Mouse (Mus musculus): ENCODE results near the gene 2410015M20Rik. TPM values are rescaled to one million over a fixed set of nuclear protein-coding genes. Genes with fewer than 3 reads are reported as not detected.

The 2410015M20Rik gene
- polyA plus RNA-seq, 2 experiments = 84.4 to 183 TPM

DNA sequence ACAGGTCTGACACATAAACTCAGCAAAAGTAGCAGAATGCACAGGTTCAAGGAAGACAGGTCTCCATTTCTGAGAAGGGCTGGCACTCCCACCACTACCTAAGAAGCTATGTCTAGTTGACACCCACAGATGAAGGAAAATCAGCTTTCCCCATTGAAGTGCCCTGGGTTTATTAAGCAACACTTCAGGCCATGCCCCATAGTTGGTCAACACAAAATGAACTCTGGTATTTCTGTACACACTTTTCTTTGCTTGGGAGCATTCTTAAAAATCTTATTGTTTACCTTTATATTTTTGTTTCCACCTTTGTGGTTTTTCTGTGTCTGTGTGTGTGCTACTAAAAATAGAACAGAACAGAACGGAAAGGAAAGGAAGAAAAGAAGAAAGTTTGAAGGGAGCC lies 49.4 kb downstream of the 2410015M20Rik start:
- DNase-seq (ENCODE audit: low read depth in 3 of 3, low spot score in 3 of 3) (no peak), ATAC-seq (ENCODE audit: insufficient read depth) (no peak)
- no peak overlapping the region for H3K4me2 ChIP-seq (ENCODE audit: low read depth)
- no peaks in the 10 kb centered on the region for H3K27me3 ChIP-seq (ENCODE audit: control insufficient read depth, insufficient read depth, low read length)
- no peaks in the 10 kb centered on the region for H3K4me1 ChIP-seq (replicated peaks; ENCODE audit: control insufficient read depth in 2 of 2, insufficient read depth in 2 of 2, low read length in 1 of 2)
- H3K9ac ChIP-seq (replicated peaks) = no peak overlapping the region
- H3K27ac ChIP-seq = no peak overlapping the region
- 34% methylated on average over 1 of the region's 1 CpGs for WGBS (ENCODE audit: insufficient replicate concordance)
- H3K36me3 ChIP-seq (replicated peaks; ENCODE audit: control insufficient read depth, insufficient read depth, low read depth) = peaks cover 45% of the 10 kb centered on the region
- H3K9me3 ChIP-seq (ENCODE audit: control insufficient read depth, low read length) = no peaks in the 10 kb centered on the region
- H3K4me3 ChIP-seq (ENCODE audit: insufficient read depth in 1 of 2, low read depth in 2 of 2, low read length in 2 of 2) = no peak overlapping the region
- TF ChIP-seq CTCF (IDR thresholded peaks at IDR 0.05; ENCODE audit: low read depth) (no peak), EP300 (IDR thresholded peaks at IDR 0.05; ENCODE audit: low read depth) (no peak)

- Histone ChIP-seq H3K9ac (replicated peaks) (no peak overlapping the region), H3K9me3 (ENCODE audit: control insufficient read depth, low read length) (no peaks in the 10 kb centered on the region), H3K4me1 (replicated peaks; ENCODE audit: control insufficient read depth in 2 of 2, insufficient read depth in 2 of 2, low read length in 1 of 2) (no peaks in the 10 kb centered on the region), H3K4me2 (ENCODE audit: low read depth) (no peak overlapping the region), H3K27ac (no peak overlapping the region), H3K36me3 (replicated peaks; ENCODE audit: control insufficient read depth, insufficient read depth, low read depth) (peaks cover 37% of the 10 kb centered on the region), H3K4me3 (ENCODE audit: insufficient read depth in 1 of 2, low read depth in 2 of 2, low read length in 2 of 2) (no peak overlapping the region), H3K27me3 (ENCODE audit: control insufficient read depth, insufficient read depth, low read length) (no peaks in the 10 kb centered on the region)
- DNase-seq (ENCODE audit: low read depth in 3 of 3, low spot score in 3 of 3) = no peak
- TF ChIP-seq EP300 (IDR thresholded peaks at IDR 0.05; ENCODE audit: low read depth) = no peak
- 55% methylated on average over 3 of the region's 3 CpGs for WGBS (ENCODE audit: insufficient replicate concordance)
- no peak for ATAC-seq (ENCODE audit: insufficient read depth)
These were observed 50.2 kb downstream of the 2410015M20Rik start for GRCm38 (mm10) chr17:56559386-56559785.

DNA sequence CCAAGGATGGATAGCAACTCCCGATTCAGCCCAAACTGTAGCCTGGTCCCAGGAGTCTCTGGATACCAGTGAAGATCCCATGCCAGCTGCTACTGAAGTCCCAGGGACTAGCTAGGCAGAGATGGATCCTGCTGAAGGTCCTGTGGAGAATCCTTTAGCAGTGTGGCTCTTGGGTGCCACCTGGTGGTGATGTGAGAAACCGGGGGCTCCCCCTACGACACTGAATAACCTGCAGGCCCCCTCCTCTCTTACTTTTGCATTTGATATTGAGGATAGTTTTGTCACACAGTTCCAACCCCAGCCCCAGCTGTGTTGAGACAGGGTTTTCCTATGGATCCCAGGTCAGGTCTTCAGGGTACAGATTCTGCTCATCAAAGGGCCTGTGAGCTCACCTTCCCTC lies 51.1 kb downstream of the 2410015M20Rik start:
- 10% methylated on average over 3 of the region's 3 CpGs for WGBS (ENCODE audit: insufficient replicate concordance)

More for the DNA sequence above, 51.1 kb downstream of the 2410015M20Rik start:
- peak; percentile 40; the same call in 1 of the 2 replicates for ATAC-seq (ENCODE audit: insufficient read depth)
- H3K9me3 ChIP-seq (ENCODE audit: control insufficient read depth, low read length) = no peaks in the 10 kb centered on the region
- TF ChIP-seq CTCF (IDR thresholded peaks at IDR 0.05; ENCODE audit: low read depth) = peak; percentile 92
- no peak for TF ChIP-seq EP300 (IDR thresholded peaks at IDR 0.05; ENCODE audit: low read depth)
- H3K4me1 ChIP-seq (replicated peaks; ENCODE audit: control insufficient read depth in 2 of 2, insufficient read depth in 2 of 2, low read length in 1 of 2) = no peaks in the 10 kb centered on the region
- no peaks in the 10 kb centered on the region for H3K27me3 ChIP-seq (ENCODE audit: control insufficient read depth, insufficient read depth, low read length)
- H3K4me3 ChIP-seq (ENCODE audit: insufficient read depth in 1 of 2, low read depth in 2 of 2, low read length in 2 of 2) = no peak overlapping the region
- H3K27ac ChIP-seq = no peak overlapping the region
- peaks cover 28% of the 10 kb centered on the region for H3K36me3 ChIP-seq (replicated peaks; ENCODE audit: control insufficient read depth, insufficient read depth, low read depth)
- H3K9ac ChIP-seq (replicated peaks) = no peak overlapping the region
- DNase-seq (ENCODE audit: low read depth in 3 of 3, low spot score in 3 of 3) = peak in 2 of 3 experiments; percentile 27 to 37
- H3K4me2 ChIP-seq (ENCODE audit: low read depth) = no peak overlapping the region

Other genes starting within 250 kb of the 2410015M20Rik start
- gene Ptprs, start 133.3 kb downstream of the 2410015M20Rik start, polyA plus RNA-seq (2012; rRNA removed) = 17.7 and 18.8 TPM in 2 replicates
- gene Ptprs, start 133.3 kb downstream of the 2410015M20Rik start, polyA plus RNA-seq (2014; fragmentation: Nextera tagmentation; extraction: Ambion mirVana) = 3.8 and 4.6 TPM in 2 replicates
- not detected in 2 replicates for gene Znrf4, start 97.3 kb downstream of the 2410015M20Rik start, polyA plus RNA-seq (2012; rRNA removed)
- gene Znrf4, start 97.3 kb downstream of the 2410015M20Rik start, polyA plus RNA-seq (2014; fragmentation: Nextera tagmentation; extraction: Ambion mirVana) = not detected in 2 replicates
- gene Gm20219, start 55.4 kb downstream of the 2410015M20Rik start, polyA plus RNA-seq (2012; rRNA removed) = 0.17 and 0.22 TPM in 2 replicates
- gene Gm20219, start 55.4 kb downstream of the 2410015M20Rik start, polyA plus RNA-seq (2014; fragmentation: Nextera tagmentation; extraction: Ambion mirVana) = 0.14 TPM in 1 of 2 replicates, not detected in the other
- gene Safb2, start 25.2 kb downstream of the 2410015M20Rik start, polyA plus RNA-seq (2012; rRNA removed) = 21.4 and 40.2 TPM in 2 replicates
- 16.8 and 20.0 TPM in 2 replicates for gene Safb2, start 25.2 kb downstream of the 2410015M20Rik start, polyA plus RNA-seq (2014; fragmentation: Nextera tagmentation; extraction: Ambion mirVana)
- 26.5 and 47.3 TPM in 2 replicates for gene Safb, start 24.9 kb downstream of the 2410015M20Rik start, polyA plus RNA-seq (2012; rRNA removed)
- gene Safb, start 24.9 kb downstream of the 2410015M20Rik start, polyA plus RNA-seq (2014; fragmentation: Nextera tagmentation; extraction: Ambion mirVana) = 22.1 and 27.1 TPM in 2 replicates
- gene Rpl36, start 3.6 kb upstream of the 2410015M20Rik start, polyA plus RNA-seq (2012; rRNA removed) = 1,839 and 1,886 TPM in 2 replicates
- 1,322 and 1,328 TPM in 2 replicates for gene Rpl36, start 3.6 kb upstream of the 2410015M20Rik start, polyA plus RNA-seq (2014; fragmentation: Nextera tagmentation; extraction: Ambion mirVana)
- 38.5 and 46.3 TPM in 2 replicates for gene Lonp1, start 17.1 kb upstream of the 2410015M20Rik start, polyA plus RNA-seq (2012; rRNA removed)
- gene Lonp1, start 17.1 kb upstream of the 2410015M20Rik start, polyA plus RNA-seq (2014; fragmentation: Nextera tagmentation; extraction: Ambion mirVana) = 28.8 and 36.9 TPM in 2 replicates
- gene Catsperd, start 18.4 kb upstream of the 2410015M20Rik start, polyA plus RNA-seq (2012; rRNA removed) = 0.33 and 0.45 TPM in 2 replicates
- 0.39 and 0.54 TPM in 2 replicates for gene Catsperd, start 18.4 kb upstream of the 2410015M20Rik start, polyA plus RNA-seq (2014; fragmentation: Nextera tagmentation; extraction: Ambion mirVana)
- gene Ranbp3, start 63.5 kb upstream of the 2410015M20Rik start, polyA plus RNA-seq (2012; rRNA removed) = 40.9 and 42.9 TPM in 2 replicates
- 34.2 and 37.2 TPM in 2 replicates for gene Ranbp3, start 63.5 kb upstream of the 2410015M20Rik start, polyA plus RNA-seq (2014; fragmentation: Nextera tagmentation; extraction: Ambion mirVana)
- gene Ndufa11, start 108.0 kb upstream of the 2410015M20Rik start, polyA plus RNA-seq (2012; rRNA removed) = 119 and 215 TPM in 2 replicates
- gene Ndufa11, start 108.0 kb upstream of the 2410015M20Rik start, polyA plus RNA-seq (2014; fragmentation: Nextera tagmentation; extraction: Ambion mirVana) = 276 and 284 TPM in 2 replicates
- 2.8 and 3.3 TPM in 2 replicates for gene Vmac, start 108.3 kb upstream of the 2410015M20Rik start, polyA plus RNA-seq (2012; rRNA removed)
- 3.1 and 3.2 TPM in 2 replicates for gene Vmac, start 108.3 kb upstream of the 2410015M20Rik start, polyA plus RNA-seq (2014; fragmentation: Nextera tagmentation; extraction: Ambion mirVana)
- 1.0 and 1.6 TPM in 2 replicates for gene Nrtn, start 147.8 kb upstream of the 2410015M20Rik start, polyA plus RNA-seq (2012; rRNA removed)
- 1.7 and 1.9 TPM in 2 replicates for gene Nrtn, start 147.8 kb upstream of the 2410015M20Rik start, polyA plus RNA-seq (2014; fragmentation: Nextera tagmentation; extraction: Ambion mirVana)
- gene Dus3l, start 155.0 kb upstream of the 2410015M20Rik start, polyA plus RNA-seq (2012; rRNA removed) = 18.1 and 19.3 TPM in 2 replicates
- gene Dus3l, start 155.0 kb upstream of the 2410015M20Rik start, polyA plus RNA-seq (2014; fragmentation: Nextera tagmentation; extraction: Ambion mirVana) = 9.5 and 10.8 TPM in 2 replicates
- gene Prr22, start 160.5 kb upstream of the 2410015M20Rik start, polyA plus RNA-seq (2012; rRNA removed) = 1.2 and 1.3 TPM in 2 replicates
- 0.40 and 0.52 TPM in 2 replicates for gene Prr22, start 160.5 kb upstream of the 2410015M20Rik start, polyA plus RNA-seq (2014; fragmentation: Nextera tagmentation; extraction: Ambion mirVana)
- 10.7 and 12.6 TPM in 2 replicates for gene Rfx2, start 221.2 kb upstream of the 2410015M20Rik start, polyA plus RNA-seq (2012; rRNA removed)
- 6.8 and 8.5 TPM in 2 replicates for gene Rfx2, start 221.2 kb upstream of the 2410015M20Rik start, polyA plus RNA-seq (2014; fragmentation: Nextera tagmentation; extraction: Ambion mirVana)

Data from liver, embryonic 14.5 days (tissue).